Mouse (Mus musculus): ENCODE measurements around the gene H1fx. TPM values are rescaled to one million over a fixed set of nuclear protein-coding genes. Genes with fewer than 3 reads are reported as not detected.

The H1fx gene
- polyA plus RNA-seq (2012; rRNA removed), result 72.3 and 74.1 TPM in 2 replicates

GRCm38 (mm10) chr6:87981547-87982256 is at the start of gene H1fx:
Gene H1fx (minus strand): TSS chr6:87981637.

Other genes with a start within 250 kb of the H1fx start
- 0.33 and 0.38 TPM in 2 replicates for gene Gp9, start 203.6 kb downstream of the H1fx start, polyA plus RNA-seq (2012; rRNA removed)
- gene Rab43, start 169.5 kb downstream of the H1fx start, polyA plus RNA-seq (2012; rRNA removed), result 60.3 and 61.7 TPM in 2 replicates
- 0.64 and 1.2 TPM in 2 replicates for gene Gm45140, start 145.8 kb downstream of the H1fx start, polyA plus RNA-seq (2012; rRNA removed)
- gene Isy1, start 142.8 kb downstream of the H1fx start, polyA plus RNA-seq (2012; rRNA removed), result 7.6 and 12.7 TPM in 2 replicates
- 213 and 251 TPM in 2 replicates for gene Cnbp, start 130.5 kb downstream of the H1fx start, polyA plus RNA-seq (2012; rRNA removed)
- 38.9 and 45.7 TPM in 2 replicates for gene Copg1, start 93.8 kb downstream of the H1fx start, polyA plus RNA-seq (2012; rRNA removed)
- 32.0 and 38.1 TPM in 2 replicates for gene Hmces, start 67.7 kb downstream of the H1fx start, polyA plus RNA-seq (2012; rRNA removed)
- 104 and 150 TPM in 2 replicates for gene Rab7, start 63.6 kb upstream of the H1fx start, polyA plus RNA-seq (2012; rRNA removed)
- 296 and 307 TPM in 2 replicates for gene Rpn1, start 102.8 kb upstream of the H1fx start, polyA plus RNA-seq (2012; rRNA removed)
- 76.8 and 131 TPM in 2 replicates for gene Gata2, start 212.3 kb upstream of the H1fx start, polyA plus RNA-seq (2012; rRNA removed)
- gene Dnajb8, start 240.6 kb upstream of the H1fx start, polyA plus RNA-seq (2012; rRNA removed), result not detected in 2 replicates

Measured in ovary, adult 2 months (tissue).